Mouse (Mus musculus) urinary bladder, postnatal 36 days (tissue): ENCODE data around the gene Il17c.

Source experiments
- DNase-seq, 2 experiments: peaks; one replicate each; pipeline ENCODE4 v3.0.0; 2022; ENCODE audit warnings: low spot score in 2 of 2, mixed read lengths in 1 of 2

The Il17c gene

GRCm38 (mm10) chr8:122430646-122431045 is 8.8 kb downstream of the Il17c start:
- no peak for DNase-seq

GRCm38 (mm10) chr8:122431694-122432442 is 10.0 kb downstream of the Il17c start:
- DNase-seq: peak in 1 of 2 experiments; percentile 33

- DNase-seq: peak; percentile 56 to 75
Observed at GRCm38 (mm10) chr8:122432443-122433268, 10.8 kb downstream of the Il17c start, which contains the start of gene Cyba. TSS of gene Cyba (minus strand) at chr8:122432930.

- no peak for DNase-seq
Observed at GRCm38 (mm10) chr8:122433269-122433905, 11.6 kb downstream of the Il17c start.

GRCm38 (mm10) chr8:122435375-122435774 is 13.6 kb downstream of the Il17c start:
- no peak for DNase-seq

- no peak for DNase-seq
Observed at GRCm38 (mm10) chr8:122436146-122436545, 14.3 kb downstream of the Il17c start.

GRCm38 (mm10) chr8:122436586-122437125 is 14.8 kb downstream of the Il17c start:
- DNase-seq: no peak

GRCm38 (mm10) chr8:122437708-122438331 is 16.0 kb downstream of the Il17c start:
- DNase-seq: no peak

GRCm38 (mm10) chr8:122439336-122439735 is 17.5 kb downstream of the Il17c start:
- no peak for DNase-seq

- no peak for DNase-seq
Observed at GRCm38 (mm10) chr8:122441326-122441725, 19.5 kb downstream of the Il17c start.

GRCm38 (mm10) chr8:122442356-122442755 is 20.5 kb downstream of the Il17c start:
- DNase-seq: no peak

- DNase-seq: no peak
Observed at GRCm38 (mm10) chr8:122442781-122443180, 21.0 kb downstream of the Il17c start.

- peak; percentile 97 to 99 for DNase-seq
Observed at GRCm38 (mm10) chr8:122443262-122444006, 21.6 kb downstream of the Il17c start, which contains the start of gene Mvd. TSS of gene Mvd (minus strand) at chr8:122443422.

- peak; percentile 76 to 92 for DNase-seq
Observed at GRCm38 (mm10) chr8:122444058-122444748, 22.4 kb downstream of the Il17c start.

- DNase-seq: no peak
Observed at GRCm38 (mm10) chr8:122445203-122445602, 23.4 kb downstream of the Il17c start.

GRCm38 (mm10) chr8:122451161-122451703 is 29.4 kb downstream of the Il17c start:
- DNase-seq: no peak

GRCm38 (mm10) chr8:122452154-122452553 is 30.3 kb downstream of the Il17c start:
- DNase-seq: no peak

GRCm38 (mm10) chr8:122454409-122454808 is 32.6 kb downstream of the Il17c start:
- no peak for DNase-seq

GRCm38 (mm10) chr8:122457171-122457570 is 35.4 kb downstream of the Il17c start:
- DNase-seq: peak; percentile 48 to 63
